Mouse (Mus musculus): ENCODE measurements around the gene Pheta2. TPM values are rescaled to one million over a fixed set of nuclear protein-coding genes. Genes with fewer than 3 reads are reported as not detected.

Pheta2 gene
- polyA plus RNA-seq, 2 experiments = 11.9 to 12.8 TPM

DNA sequence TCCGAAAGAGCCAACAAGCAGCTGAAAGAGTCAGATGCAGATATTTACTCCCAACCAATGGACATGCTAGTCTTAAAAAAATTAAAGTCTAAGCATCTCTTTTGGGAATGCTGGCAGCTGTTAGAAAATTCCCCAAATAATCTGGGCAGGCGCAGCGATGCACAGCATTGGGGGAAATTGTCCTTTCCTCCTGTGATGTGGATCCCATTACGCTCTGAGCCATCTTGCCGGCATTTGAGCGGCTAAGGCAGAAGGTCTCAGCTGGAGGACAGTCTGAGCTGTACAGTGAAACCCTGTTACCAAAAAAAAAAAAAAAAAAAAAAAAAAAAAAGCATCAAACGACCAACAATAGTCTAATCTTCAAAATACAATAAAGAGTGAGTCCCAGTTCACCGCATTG, 16.5 kb upstream of the Pheta2 start:
- Histone ChIP-seq H3K4me3 (replicated peaks; ENCODE audit: low read length) (no peak overlapping the region), H3K27me3 (ENCODE audit: control insufficient read depth, insufficient read depth, low read length) (no peaks in the 10 kb centered on the region), H3K27ac (replicated peaks; ENCODE audit: low read depth, low read length) (no peak overlapping the region), H3K4me2 (replicated peaks; ENCODE audit: low read depth, low read length, severe bottlenecking) (no peak overlapping the region), H3K4me1 (ENCODE audit: control insufficient read depth, insufficient read depth, low read length) (0 out of 2 replicates have a peak, but pooled peaks cover 3% of the 10 kb centered on the region), H3K9ac (ENCODE audit: low read depth, low read length, severe bottlenecking) (no peak overlapping the region), H3K36me3 (ENCODE audit: control insufficient read depth, insufficient read depth, low read length) (no peaks in the 10 kb centered on the region), H3K9me3 (ENCODE audit: control insufficient read depth, low read length) (no peaks in the 10 kb centered on the region)
- TF ChIP-seq POLR2A (IDR thresholded peaks at IDR 0.05; ENCODE audit: borderline replicate concordance, extremely low read depth, insufficient read depth, insufficient read length) = no peak
- 78% methylated on average over 8 of the region's 8 CpGs for WGBS
- peak; percentile 55; the same call in 1 of the 2 replicates for ATAC-seq (ENCODE audit: low FRiP score, low read depth)
- DNase-seq (ENCODE audit: low spot score) = peak; percentile 36

GRCm38 (mm10) chr15:82325382-82325781, 13.4 kb upstream of the Pheta2 start:
- 50% methylated on average over 2 of the region's 2 CpGs for WGBS
- H3K27me3 ChIP-seq (ENCODE audit: control insufficient read depth, insufficient read depth, low read length) = no peaks in the 10 kb centered on the region
- no peak overlapping the region for H3K4me3 ChIP-seq (replicated peaks; ENCODE audit: low read length)
- TF ChIP-seq POLR2A (IDR thresholded peaks at IDR 0.05; ENCODE audit: borderline replicate concordance, extremely low read depth, insufficient read depth, insufficient read length) = no peak
- H3K4me2 ChIP-seq (replicated peaks; ENCODE audit: low read depth, low read length, severe bottlenecking) = no peak overlapping the region
- peaks cover 11% of the 10 kb centered on the region for H3K36me3 ChIP-seq (ENCODE audit: control insufficient read depth, insufficient read depth, low read length)
- H3K9ac ChIP-seq (ENCODE audit: low read depth, low read length, severe bottlenecking) = no peak overlapping the region
- H3K4me1 ChIP-seq (ENCODE audit: control insufficient read depth, insufficient read depth, low read length) = 0 out of 2 replicates have a peak, but pooled peaks cover 3% of the 10 kb centered on the region
- no peak overlapping the region for H3K27ac ChIP-seq (replicated peaks; ENCODE audit: low read depth, low read length)
- no peak for ATAC-seq (ENCODE audit: low FRiP score, low read depth)
- no peak for DNase-seq (ENCODE audit: low spot score)
- H3K9me3 ChIP-seq (ENCODE audit: control insufficient read depth, low read length) = no peaks in the 10 kb centered on the region

DNA sequence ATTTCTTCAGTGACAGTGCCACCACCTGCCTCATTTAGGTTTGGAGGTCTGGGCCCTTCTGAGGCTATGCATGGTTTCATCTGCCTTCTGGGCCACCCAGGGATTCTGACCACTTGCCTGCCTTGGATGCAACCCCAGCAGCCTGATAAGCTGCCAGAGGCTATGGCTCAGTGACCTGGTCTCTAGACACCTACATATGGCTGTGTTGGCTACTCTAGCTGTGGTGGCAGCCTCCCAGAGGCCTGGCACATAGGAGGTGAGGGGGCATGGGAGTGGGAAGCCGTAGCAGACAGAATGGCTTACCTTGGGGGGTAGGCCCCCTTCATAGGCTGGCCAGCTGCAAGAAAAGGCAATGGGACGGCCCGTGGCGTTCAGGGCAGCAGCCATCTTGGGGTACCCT, 3.5 kb upstream of the Pheta2 start:
- 97% methylated on average over 4 of the region's 4 CpGs for WGBS
- no peak for TF ChIP-seq POLR2A (IDR thresholded peaks at IDR 0.05; ENCODE audit: borderline replicate concordance, extremely low read depth, insufficient read depth, insufficient read length)
- ATAC-seq (ENCODE audit: low FRiP score, low read depth) (no peak), DNase-seq (ENCODE audit: low spot score) (no peak)
- Histone ChIP-seq H3K4me1 (ENCODE audit: control insufficient read depth, insufficient read depth, low read length) (peaks cover 10% of the 10 kb centered on the region), H3K9ac (ENCODE audit: low read depth, low read length, severe bottlenecking) (no peak overlapping the region), H3K4me2 (replicated peaks; ENCODE audit: low read depth, low read length, severe bottlenecking) (no peak overlapping the region), H3K27me3 (ENCODE audit: control insufficient read depth, insufficient read depth, low read length) (no peaks in the 10 kb centered on the region), H3K27ac (replicated peaks; ENCODE audit: low read depth, low read length) (no peak overlapping the region), H3K9me3 (ENCODE audit: control insufficient read depth, low read length) (no peaks in the 10 kb centered on the region), H3K36me3 (ENCODE audit: control insufficient read depth, insufficient read depth, low read length) (peaks cover 46% of the 10 kb centered on the region), H3K4me3 (replicated peaks; ENCODE audit: low read length) (no peak overlapping the region)

- Histone ChIP-seq H3K9ac (ENCODE audit: low read depth, low read length, severe bottlenecking) (no peak overlapping the region), H3K4me1 (ENCODE audit: control insufficient read depth, insufficient read depth, low read length) (peaks cover 19% of the 10 kb centered on the region), H3K4me2 (replicated peaks; ENCODE audit: low read depth, low read length, severe bottlenecking) (no peak overlapping the region), H3K4me3 (replicated peaks; ENCODE audit: low read length) (no peak overlapping the region), H3K36me3 (ENCODE audit: control insufficient read depth, insufficient read depth, low read length) (peaks cover 37% of the 10 kb centered on the region), H3K9me3 (ENCODE audit: control insufficient read depth, low read length) (no peaks in the 10 kb centered on the region), H3K27me3 (ENCODE audit: control insufficient read depth, insufficient read depth, low read length) (no peaks in the 10 kb centered on the region), H3K27ac (replicated peaks; ENCODE audit: low read depth, low read length) (no peak overlapping the region)
- no peak for TF ChIP-seq POLR2A (IDR thresholded peaks at IDR 0.05; ENCODE audit: borderline replicate concordance, extremely low read depth, insufficient read depth, insufficient read length)
- 67% methylated on average over 12 of the region's 12 CpGs for WGBS
- no peak for ATAC-seq (ENCODE audit: low FRiP score, low read depth)
- no peak for DNase-seq (ENCODE audit: low spot score)
These were observed 2.1 kb upstream of the Pheta2 start for GRCm38 (mm10) chr15:82336629-82337028.

GRCm38 (mm10) chr15:82337875-82338274, 867 bp upstream of the Pheta2 start:
- no peak for DNase-seq (ENCODE audit: low spot score)
- Histone ChIP-seq H3K36me3 (ENCODE audit: control insufficient read depth, insufficient read depth, low read length) (peaks cover 29% of the 10 kb centered on the region), H3K4me2 (replicated peaks; ENCODE audit: low read depth, low read length, severe bottlenecking) (peak overlapping the region; percentile 71), H3K27me3 (ENCODE audit: control insufficient read depth, insufficient read depth, low read length) (no peaks in the 10 kb centered on the region), H3K9me3 (ENCODE audit: control insufficient read depth, low read length) (no peaks in the 10 kb centered on the region), H3K9ac (ENCODE audit: low read depth, low read length, severe bottlenecking) (peak overlapping the region; percentile 66), H3K27ac (replicated peaks; ENCODE audit: low read depth, low read length) (no peak overlapping the region), H3K4me1 (ENCODE audit: control insufficient read depth, insufficient read depth, low read length) (peaks cover 19% of the 10 kb centered on the region), H3K4me3 (replicated peaks; ENCODE audit: low read length) (peak overlapping the region; percentile 52)
- ATAC-seq (ENCODE audit: low FRiP score, low read depth) = no peak
- no peak for TF ChIP-seq POLR2A (IDR thresholded peaks at IDR 0.05; ENCODE audit: borderline replicate concordance, extremely low read depth, insufficient read depth, insufficient read length)
- WGBS = 29% methylated on average over 4 of the region's 4 CpGs

GRCm38 (mm10) chr15:82339150-82339549, 408 bp downstream of the Pheta2 start:
- H3K9ac ChIP-seq (ENCODE audit: low read depth, low read length, severe bottlenecking) = peak overlapping the region; percentile 66
- WGBS = 58% methylated on average over 10 of the region's 10 CpGs
- H3K4me3 ChIP-seq (replicated peaks; ENCODE audit: low read length) = peak overlapping the region; percentile 52
- DNase-seq (ENCODE audit: low spot score) (no peak), ATAC-seq (ENCODE audit: low FRiP score, low read depth) (no peak)
- peaks cover 19% of the 10 kb centered on the region for H3K4me1 ChIP-seq (ENCODE audit: control insufficient read depth, insufficient read depth, low read length)
- H3K4me2 ChIP-seq (replicated peaks; ENCODE audit: low read depth, low read length, severe bottlenecking) = peak overlapping the region; percentile 71
- H3K27me3 ChIP-seq (ENCODE audit: control insufficient read depth, insufficient read depth, low read length) = no peaks in the 10 kb centered on the region
- H3K36me3 ChIP-seq (ENCODE audit: control insufficient read depth, insufficient read depth, low read length) = peaks cover 28% of the 10 kb centered on the region
- H3K9me3 ChIP-seq (ENCODE audit: control insufficient read depth, low read length) = no peaks in the 10 kb centered on the region
- no peak for TF ChIP-seq POLR2A (IDR thresholded peaks at IDR 0.05; ENCODE audit: borderline replicate concordance, extremely low read depth, insufficient read depth, insufficient read length)
- peak overlapping the region; percentile 43; the same call in 1 of the 2 replicates for H3K27ac ChIP-seq (replicated peaks; ENCODE audit: low read depth, low read length)

Data from limb, embryonic 14.5 days (tissue).